Mouse (Mus musculus): ENCODE measurements at regions not wholly inside any gene's neighbourhood (a gene's known extent, or its start where the extent isn't known, plus 50 kb on each side); places are given as distances from the start of the nearest gene placed in this dataset.

GRCm38 (mm10) chr16:5759021-5759420 is 126.1 kb upstream of the Rbfox1 start:
- no peak for TF ChIP-seq SIN3A (IDR thresholded peaks at IDR 0.05; ENCODE audit: low read length)
- TF ChIP-seq CTCF (IDR thresholded peaks at IDR 0.05 in 2 of 3, conservative IDR thresholded peaks at IDR 0.05 in 1 of 3; ENCODE audit: control insufficient read depth in 1 of 3, insufficient read depth in 1 of 3, low read depth in 2 of 3, low read length in 3 of 3, poor library complexity in 1 of 3, severe bottlenecking in 1 of 3): no peak
- no peak for TF ChIP-seq POLR2A (IDR thresholded peaks at IDR 0.05; ENCODE audit: control insufficient read depth in 1 of 2, insufficient read depth in 1 of 2, low read depth in 1 of 2, low read length in 2 of 2, poor library complexity in 1 of 2)
